Comparison of ENCODE assay signal across 9 mouse cellular contexts in the genomic region with DNA sequence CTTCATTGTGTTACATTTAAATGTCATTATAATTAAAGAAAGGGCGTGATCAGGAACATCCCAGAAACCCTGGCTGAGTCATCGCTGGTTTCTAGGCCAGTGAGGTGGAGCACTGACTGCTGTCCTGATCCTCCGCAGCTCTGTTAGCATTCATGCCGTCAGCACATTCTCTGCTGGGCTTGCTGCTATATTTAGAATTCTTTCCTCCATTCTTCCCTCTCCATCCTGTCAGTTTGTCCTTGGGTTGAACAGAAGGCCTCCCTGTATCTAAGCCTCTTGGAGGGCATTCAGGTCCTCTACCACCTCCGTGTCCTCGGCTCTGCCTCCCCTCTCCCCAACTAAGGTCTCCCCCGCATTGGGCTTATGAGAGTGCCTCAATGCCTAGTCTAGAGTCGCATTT. TPM values are rescaled to one million over a fixed set of nuclear protein-coding genes. Genes with fewer than 3 reads are reported as not detected.
DNase-seq lines count a peak whose midpoint lies in the region; ATAC-seq and TF ChIP-seq lines count a peak whose summit lies in the region.
"Had no signal": no experiment of that assay in that cellular context is flagged by ENCODE, and none has a peak within 500 bp of the region (broad histone marks: within the 10 kb centered on the region; RNA-seq: fewer than 3 reads in every experiment).

No protein-coding gene starts in this region.

- H3K4me3 ChIP-seq in layer of hippocampus, adult 2 months: no peak overlapping the region
- no peak overlapping the region for H3K4me3 ChIP-seq in cortical plate, adult 2 months (ENCODE audit: insufficient read depth, low read length)
- H3K4me3 ChIP-seq in forebrain, embryonic 11.5 days (ENCODE audit: low read depth, low read length): no peak overlapping the region
- H3K4me3 ChIP-seq in midbrain, embryonic 15.5 days: no peak overlapping the region
- H3K4me3 ChIP-seq: midbrain, embryonic 12.5 days had no signal

- no peak overlapping the region for H3K4me2 ChIP-seq in forebrain, embryonic 11.5 days (ENCODE audit: low read depth, low read length, severe bottlenecking)
- H3K4me2 ChIP-seq in midbrain, embryonic 15.5 days: no peak overlapping the region
- H3K4me2 ChIP-seq: midbrain, embryonic 12.5 days had no signal

- 86% methylated on average over 8 of the region's 8 CpGs for WGBS in forebrain, embryonic 11.5 days
- WGBS in midbrain, embryonic 15.5 days: 83% methylated on average over 8 of the region's 8 CpGs

- H3K36me3 ChIP-seq in forebrain, embryonic 11.5 days (ENCODE audit: control insufficient read depth, insufficient read depth, low read length): no peaks in the 10 kb centered on the region; the same call in 1 of the 2 replicates
- H3K36me3 ChIP-seq in midbrain, embryonic 15.5 days (replicated peaks): no peaks in the 10 kb centered on the region

- no peak for ATAC-seq in forebrain, embryonic 11.5 days (replicated peaks; ENCODE audit: low FRiP score)
- ATAC-seq in midbrain, embryonic 15.5 days (replicated peaks): no peak

- TF ChIP-seq CTCF in layer of hippocampus, adult 2 months (conservative IDR thresholded peaks at IDR 0.05): no peak
- no peak for TF ChIP-seq CTCF in cortical plate, adult 2 months (IDR thresholded peaks at IDR 0.05; ENCODE audit: extremely low read depth, insufficient read depth, low read length)

- H3K27ac ChIP-seq in layer of hippocampus, adult 2 months: peak overlapping the region; percentile 68; the same call in 1 of the 2 replicates
- peak overlapping the region; percentile 74 for H3K27ac ChIP-seq in cortical plate, adult 2 months (ENCODE audit: insufficient read depth, low read length)
- H3K27ac ChIP-seq in forebrain, embryonic 11.5 days (ENCODE audit: low read depth, low read length): no peak overlapping the region
- H3K27ac ChIP-seq in midbrain, embryonic 15.5 days: no peak overlapping the region
- H3K27ac ChIP-seq: midbrain, embryonic 12.5 days had no signal

- no peak overlapping the region for H3K9ac ChIP-seq in forebrain, embryonic 11.5 days (ENCODE audit: low read length)
- no peak overlapping the region for H3K9ac ChIP-seq in midbrain, embryonic 15.5 days
- H3K9ac ChIP-seq: midbrain, embryonic 12.5 days had no signal

- no peaks in the 10 kb centered on the region for H3K27me3 ChIP-seq in forebrain, embryonic 11.5 days (ENCODE audit: control insufficient read depth, insufficient read depth, low read length)
- H3K27me3 ChIP-seq in midbrain, embryonic 15.5 days (replicated peaks): no peaks in the 10 kb centered on the region
- H3K27me3 ChIP-seq: midbrain, embryonic 12.5 days had no signal

- DNase-seq in layer of hippocampus, adult 2 months (ENCODE audit: low spot score in 2 of 2): peak in 1 of 2 experiments; percentile 37
- no peak for DNase-seq in layer of hippocampus, adult 9-10 months (ENCODE audit: low spot score)
- DNase-seq in Muller cell, postnatal 12 days (ENCODE audit: inconsistent ontology term): peak; percentile 53
- peak; percentile 46 to 76 for DNase-seq in kidney, postnatal 25 days
- no peak for DNase-seq in forebrain, embryonic 11.5 days (ENCODE audit: low spot score)
- no peak for DNase-seq in urinary bladder, postnatal 4 days (ENCODE audit: low spot score in 2 of 2)

- no peaks in the 10 kb centered on the region for H3K9me3 ChIP-seq in forebrain, embryonic 11.5 days (ENCODE audit: control insufficient read depth, low read length)
- H3K9me3 ChIP-seq in midbrain, embryonic 15.5 days: no peaks in the 10 kb centered on the region
- H3K9me3 ChIP-seq: midbrain, embryonic 12.5 days had no signal

- no peak for TF ChIP-seq POLR2A in cortical plate, adult 2 months (IDR thresholded peaks at IDR 0.05; ENCODE audit: extremely low read depth, insufficient read depth, low read length)

- H3K4me1 ChIP-seq in cortical plate, adult 2 months (ENCODE audit: control insufficient read depth, insufficient read depth, low read length): peaks cover 5% of the 10 kb centered on the region
- H3K4me1 ChIP-seq in forebrain, embryonic 11.5 days (replicated peaks; ENCODE audit: control insufficient read depth, insufficient read depth, low read length): peaks cover 4% of the 10 kb centered on the region; the same call in 1 of the 2 replicates
- H3K4me1 ChIP-seq in midbrain, embryonic 15.5 days: no peaks in the 10 kb centered on the region

RNA-seq across cellular contexts. Expression of gene Aunip, which starts 6.2 kb away (rescaled TPM):
- total RNA-seq in layer of hippocampus, adult 2 months (2021): under 1 TPM; 0.56 to 0.67 TPM
- 0.23 and 0.31 TPM in 2 replicates for polyA plus RNA-seq in cortical plate, adult 2 months (2012; rRNA removed)
- 8.7 and 9.3 TPM in 2 replicates for polyA plus RNA-seq in forebrain, embryonic 11.5 days (2014; fragmentation: Nextera tagmentation; extraction: Ambion mirVana)
- polyA plus RNA-seq in midbrain, embryonic 15.5 days (2015; fragmentation: Nextera tagmentation; extraction: Ambion mirVana): 1.3 and 1.9 TPM in 2 replicates

RNA-seq across cellular contexts. Expression of gene Mtfr1l, which starts 18.2 kb away (rescaled TPM):
- 10 to 100 TPM; 69.3 to 72.5 TPM for total RNA-seq in layer of hippocampus, adult 2 months (2021)
- polyA plus RNA-seq in cortical plate, adult 2 months (2012; rRNA removed): 111 and 118 TPM in 2 replicates
- 132 and 135 TPM in 2 replicates for polyA plus RNA-seq in forebrain, embryonic 11.5 days (2014; fragmentation: Nextera tagmentation; extraction: Ambion mirVana)
- polyA plus RNA-seq in midbrain, embryonic 15.5 days (2015; fragmentation: Nextera tagmentation; extraction: Ambion mirVana): 164 and 173 TPM in 2 replicates

RNA-seq across cellular contexts. Expression of gene Paqr7, which starts 20.5 kb away (rescaled TPM):
- 10 to 100 TPM; 60.2 to 64.7 TPM for total RNA-seq in layer of hippocampus, adult 2 months (2021)
- 78.7 and 81.5 TPM in 2 replicates for polyA plus RNA-seq in cortical plate, adult 2 months (2012; rRNA removed)
- polyA plus RNA-seq in forebrain, embryonic 11.5 days (2014; fragmentation: Nextera tagmentation; extraction: Ambion mirVana): 1.3 and 1.5 TPM in 2 replicates
- polyA plus RNA-seq in midbrain, embryonic 15.5 days (2015; fragmentation: Nextera tagmentation; extraction: Ambion mirVana): 22.6 and 24.7 TPM in 2 replicates

RNA-seq across cellular contexts. Expression of gene Selenon, which starts 35.0 kb away (rescaled TPM):
- total RNA-seq in layer of hippocampus, adult 2 months (2021): 10 to 100 TPM; 17.3 to 19.7 TPM
- 19.0 and 20.4 TPM in 2 replicates for polyA plus RNA-seq in cortical plate, adult 2 months (2012; rRNA removed)
- 38.5 and 47.9 TPM in 2 replicates for polyA plus RNA-seq in forebrain, embryonic 11.5 days (2014; fragmentation: Nextera tagmentation; extraction: Ambion mirVana)
- 28.3 and 35.6 TPM in 2 replicates for polyA plus RNA-seq in midbrain, embryonic 15.5 days (2015; fragmentation: Nextera tagmentation; extraction: Ambion mirVana)

RNA-seq across cellular contexts. Expression of gene Stmn1, which starts 48.9 kb away (rescaled TPM):
- 100 to 1,000 TPM; 362 to 369 TPM for total RNA-seq in layer of hippocampus, adult 2 months (2021)
- 901 and 956 TPM in 2 replicates for polyA plus RNA-seq in cortical plate, adult 2 months (2012; rRNA removed)
- 3,131 and 3,150 TPM in 2 replicates for polyA plus RNA-seq in forebrain, embryonic 11.5 days (2014; fragmentation: Nextera tagmentation; extraction: Ambion mirVana)
- 7,501 and 7,674 TPM in 2 replicates for polyA plus RNA-seq in midbrain, embryonic 15.5 days (2015; fragmentation: Nextera tagmentation; extraction: Ambion mirVana)

Comparison
In these comparisons a context has a peak if more than half of its experiments do, and no peak if none do; other contexts are left out.
1. DNase-seq: peak in Muller cell, postnatal 12 days (single experiment) and kidney, postnatal 25 days (2 of 2); none in layer of hippocampus, adult 9-10 months (single experiment), forebrain, embryonic 11.5 days (single experiment) and urinary bladder, postnatal 4 days (0 of 2).
2. H3K27ac ChIP-seq: peak in layer of hippocampus, adult 2 months (single experiment) and cortical plate, adult 2 months (single experiment); none in forebrain, embryonic 11.5 days (single experiment) and midbrain, embryonic 15.5 days (single experiment).